Mouse (Mus musculus): ENCODE results near the gene 4931440F15Rik. TPM values are rescaled to one million over a fixed set of nuclear protein-coding genes. Genes with fewer than 3 reads are reported as not detected.

The 4931440F15Rik gene
- 0.39 and 0.46 TPM in 2 replicates for polyA plus RNA-seq (2015; fragmentation: Nextera tagmentation; extraction: Ambion mirVana)

GRCm38 (mm10) chr11:29825271-29825718 lies at the start of gene 4931440F15Rik:
Gene 4931440F15Rik, minus strand, starts transcription at chr11:29825668.

Other genes with a start within 250 kb of the 4931440F15Rik start
- gene Rtn4, start 132.7 kb downstream of the 4931440F15Rik start, polyA plus RNA-seq (2015; fragmentation: Nextera tagmentation; extraction: Ambion mirVana) = 153 TPM in 2 replicates
- gene Eml6, start 200.4 kb upstream of the 4931440F15Rik start, polyA plus RNA-seq (2015; fragmentation: Nextera tagmentation; extraction: Ambion mirVana) = 5.1 and 6.2 TPM in 2 replicates

Data from neural tube, postnatal 0 days (tissue).